Mouse (Mus musculus): Measurements from ENCODE around the gene Fam131a. TPM values are rescaled to one million over a fixed set of nuclear protein-coding genes. Genes with fewer than 3 reads are reported as not detected.

Fam131a gene
- total RNA-seq, 2 experiments from 2014 or later: 381 to 399 TPM

DNA sequence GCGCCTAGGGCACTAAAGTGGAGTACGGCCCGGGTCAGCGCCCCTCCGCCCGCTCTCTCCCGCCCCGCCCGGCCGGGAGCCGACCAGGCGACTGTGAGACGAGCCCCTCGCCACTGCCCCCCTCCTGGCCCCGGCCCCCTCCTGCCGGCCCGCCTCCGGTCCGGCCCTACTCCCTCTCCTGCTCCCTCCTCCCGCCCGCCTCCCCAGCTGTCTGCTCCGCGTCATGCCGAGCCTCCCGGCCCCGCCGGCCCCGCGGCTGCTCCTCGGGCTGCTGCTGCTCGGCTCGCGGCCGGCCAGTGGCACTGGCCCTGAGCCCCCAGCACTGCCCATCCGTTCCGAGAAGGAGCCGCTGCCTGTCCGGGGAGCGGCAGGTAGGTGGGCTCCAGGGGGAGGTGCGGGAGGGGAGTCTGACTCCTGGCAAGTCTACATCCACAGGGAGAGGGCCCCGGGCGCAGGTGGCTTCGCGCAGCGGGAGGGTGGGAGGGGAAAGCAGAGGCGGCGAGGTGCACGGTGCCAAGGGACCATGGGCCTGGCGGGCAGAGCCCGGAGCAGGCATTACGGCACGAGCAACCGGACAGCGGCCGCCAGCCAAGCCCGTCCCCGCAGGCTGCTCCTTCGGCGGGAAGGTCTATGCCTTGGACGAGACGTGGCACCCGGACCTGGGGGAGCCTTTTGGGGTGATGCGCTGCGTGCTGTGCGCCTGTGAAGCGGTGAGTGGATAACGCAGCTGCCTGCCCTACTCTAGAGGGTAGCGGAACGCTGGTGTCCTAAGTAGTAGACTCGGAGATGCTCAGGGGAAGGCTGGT lies 40.1 kb downstream of the Fam131a start, which contains the start of gene Chrd:
Gene Chrd, plus strand, starts transcription at position 203 of the 806 bp plus-strand sequence.
- intact Hi-C loops (cut with DNase I): no loop called here
- peak; percentile 56 to 59 for DNase-seq (ENCODE audit: low spot score in 2 of 2)

DNA sequence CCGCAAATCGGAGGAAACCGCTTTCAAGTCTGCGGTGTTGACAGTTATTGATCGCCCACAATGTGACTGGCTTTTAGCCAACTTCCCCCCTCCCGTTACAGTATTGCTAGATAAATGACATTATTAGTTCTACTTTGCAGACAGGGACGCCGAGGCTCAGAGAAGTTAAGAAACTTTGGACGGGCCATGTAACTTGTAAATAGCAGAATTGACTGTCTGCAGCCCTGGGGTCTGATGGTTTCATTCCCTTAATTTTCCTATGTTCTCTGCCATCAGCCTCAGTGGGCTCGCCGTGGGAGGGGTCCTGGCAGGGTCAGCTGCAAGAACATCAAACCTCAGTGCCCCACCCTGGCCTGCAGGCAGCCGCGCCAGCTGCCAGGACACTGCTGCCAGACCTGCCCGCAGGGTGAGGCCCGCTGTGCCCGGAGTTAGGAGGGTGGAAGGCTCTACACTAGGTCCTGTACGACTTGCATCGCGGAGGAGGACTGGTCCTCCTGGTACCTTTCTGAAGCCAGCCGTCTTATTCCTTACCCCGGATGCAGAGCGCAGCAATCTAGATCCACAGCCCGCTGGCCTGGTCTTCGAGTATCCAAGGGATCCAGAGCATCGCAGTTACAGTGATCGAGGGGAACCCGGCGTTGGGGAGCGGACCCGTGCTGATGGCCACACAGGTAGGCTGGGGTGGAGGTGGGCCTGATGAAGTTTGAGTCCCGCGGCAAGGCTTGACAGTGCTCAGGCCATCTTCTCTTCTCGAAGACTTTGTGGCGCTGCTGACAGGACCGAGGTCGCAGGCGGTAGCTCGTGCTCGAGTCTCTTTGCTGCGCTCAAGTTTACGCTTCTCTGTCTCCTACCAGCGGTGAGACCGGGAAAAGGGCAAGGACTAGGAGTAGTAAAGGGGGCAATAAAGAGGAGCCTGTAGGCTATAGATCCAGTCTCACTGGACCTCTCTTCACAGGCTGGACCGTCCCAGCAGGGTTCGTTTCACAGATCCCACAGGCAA lies 41.0 kb downstream of the Fam131a start, which contains the start of gene Thpo:
Gene Thpo, minus strand, starts transcription at position 781 of the 1,000 bp plus-strand sequence.
- intact Hi-C loops (cut with DNase I): no loop called here
- no peak for DNase-seq (ENCODE audit: low spot score in 2 of 2)

GRCm38 (mm10) chr16:20735651-20736050 lies 42.6 kb downstream of the Fam131a start:
- DNase-seq (ENCODE audit: low spot score in 2 of 2): no peak
- intact Hi-C loops (cut with DNase I): no loop called here

GRCm38 (mm10) chr16:20736168-20736567 lies 43.1 kb downstream of the Fam131a start:
- intact Hi-C loops (cut with DNase I): no loop called here

DNA sequence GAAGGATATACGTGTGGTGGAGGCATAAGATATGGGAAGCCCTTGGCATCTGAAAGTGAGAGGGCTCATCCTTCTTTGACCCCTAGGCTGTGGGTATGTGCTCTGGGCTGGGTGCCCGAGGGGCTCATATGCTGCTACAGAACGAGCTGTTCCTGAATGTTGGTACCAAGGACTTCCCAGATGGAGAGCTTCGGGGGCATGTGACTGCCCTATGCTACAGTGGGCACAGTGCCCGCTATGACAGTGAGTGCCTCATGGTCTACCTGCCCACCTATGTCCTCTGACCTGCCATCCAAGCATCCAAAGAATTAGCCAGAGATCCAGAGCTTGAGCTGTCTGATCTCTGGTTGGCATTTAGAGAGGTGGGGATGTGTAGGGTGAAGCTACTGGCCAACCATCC lies 43.8 kb downstream of the Fam131a start:
- intact Hi-C loops (cut with DNase I): no loop called here
- no peak for DNase-seq (ENCODE audit: low spot score in 2 of 2)

More at GRCm38 (mm10) chr16:20736168-20736567, 43.1 kb downstream of the Fam131a start:
- DNase-seq (ENCODE audit: low spot score in 2 of 2): no peak

- intact Hi-C loops (cut with DNase I): no loop called here
- DNase-seq (ENCODE audit: low spot score in 2 of 2): no peak
Observed at GRCm38 (mm10) chr16:20739845-20740244, 46.8 kb downstream of the Fam131a start.

GRCm38 (mm10) chr16:20746641-20747040 lies 53.6 kb downstream of the Fam131a start:
- intact Hi-C loops (cut with DNase I): no loop called here
- peak; percentile 70 to 90 for DNase-seq (ENCODE audit: low spot score in 2 of 2)

DNA sequence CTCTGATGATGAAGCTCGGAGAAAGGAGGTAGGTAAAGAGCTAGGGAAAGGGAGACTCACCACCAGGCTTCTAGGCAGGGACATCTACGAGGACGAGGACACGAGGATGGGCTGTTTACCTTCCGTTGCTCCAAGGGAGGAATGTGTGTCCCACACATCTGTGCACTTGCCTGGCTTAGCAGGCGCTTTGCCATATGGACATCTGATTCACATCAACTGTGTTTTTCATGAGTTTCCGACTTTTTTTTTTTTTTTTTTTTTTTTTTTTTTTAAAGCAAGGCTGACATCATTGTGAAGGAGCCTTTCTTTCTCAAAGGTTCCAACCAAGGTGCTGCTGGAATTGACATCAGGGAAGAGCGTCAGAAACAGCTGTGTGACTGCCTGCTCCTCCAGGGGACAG lies 57.5 kb downstream of the Fam131a start:
- intact Hi-C loops (cut with DNase I): no loop called here
- DNase-seq (ENCODE audit: low spot score in 2 of 2): no peak

Other genes with a start within 250 kb of the Fam131a start
- 10 to 100 TPM; 55.0 to 57.6 TPM for gene Eif2b5, start 194.4 kb upstream of the Fam131a start, total RNA-seq (2021)
- gene Dvl3, start 176.3 kb upstream of the Fam131a start, total RNA-seq (2021): 10 to 100 TPM; 82.2 to 86.1 TPM
- 100 to 1,000 TPM; 917 to 964 TPM for gene Ap2m1, start 157.8 kb upstream of the Fam131a start, total RNA-seq (2021)
- 10 to 100 TPM; 82.9 to 86.5 TPM for gene Abcf3, start 144.7 kb upstream of the Fam131a start, total RNA-seq (2021)
- 10 to 100 TPM; 58.6 to 63.8 TPM for gene Vwa5b2, start 103.8 kb upstream of the Fam131a start, total RNA-seq (2021)
- 1 to 10 TPM; 1.6 to 2.6 TPM for gene Eef1akmt4, start 81.6 kb upstream of the Fam131a start, total RNA-seq (2021)
- gene Gm49333, start 81.6 kb upstream of the Fam131a start, total RNA-seq (2021): under 1 TPM in 1 of 2 experiments, not detected in 1; 0.34 TPM
- gene Alg3, start 81.5 kb upstream of the Fam131a start, total RNA-seq (2021): 10 to 100 TPM; 13.0 to 14.3 TPM
- 100 to 1,000 TPM; 176 to 177 TPM for gene Camk2n2, start 72.0 kb upstream of the Fam131a start, total RNA-seq (2021)
- 10 to 100 TPM; 22.3 to 26.2 TPM for gene Ece2, start 63.4 kb upstream of the Fam131a start, total RNA-seq (2021)
- gene Psmd2, start 41.6 kb upstream of the Fam131a start, total RNA-seq (2021): 100 to 1,000 TPM; 238 to 253 TPM
- gene Eif4g1, start 24.9 kb upstream of the Fam131a start, total RNA-seq (2021): 100 to 1,000 TPM; 330 to 342 TPM
- gene Polr2h, start 24.4 kb downstream of the Fam131a start, total RNA-seq (2021): 10 to 100 TPM; 21.4 to 29.5 TPM
- gene Clcn2, start 24.5 kb downstream of the Fam131a start, total RNA-seq (2021): 10 to 100 TPM; 56.5 to 58.7 TPM
- gene Chrd, start 39.9 kb downstream of the Fam131a start, total RNA-seq (2021): 10 to 100 TPM; 26.9 to 36.6 TPM
- 1 to 10 TPM; 3.8 to 4.5 TPM for gene Thpo, start 41.3 kb downstream of the Fam131a start, total RNA-seq (2021)